Mouse (Mus musculus) kidney, adult 2 months (tissue): ENCODE results near the gene 4930502E18Rik.

ENCODE experiments used
- CTCF ChIP-seq: fragments of 200-500 bp; conservative IDR thresholded peaks from 2 replicates; pipeline ENCODE4 v1.5.1; 2011; ENCODE audit warnings: low read depth, mild to moderate bottlenecking, control low read depth, low read length, moderate library complexity, mixed read lengths; ENCODE audit not compliant: insufficient read depth, insufficient read length
- POLR2A ChIP-seq: fragments of 200-500 bp; IDR thresholded peaks from one replicate; pipeline ENCODE4 v1.6.1; 2011; ENCODE audit warnings: low read depth, low read length, control low read depth

- TF ChIP-seq CTCF (no peak), POLR2A (no peak)
Measured at GRCm38 (mm10) chrX:53702673-53703072, 22.0 kb upstream of the 4930502E18Rik start.
